Mouse (Mus musculus): Measurements from ENCODE around the gene Plcd1. TPM values are rescaled to one million over a fixed set of nuclear protein-coding genes. Genes with fewer than 3 reads are reported as not detected.
A peak's percentile ranks its signal among the peaks of the same experiment; 100 is the strongest.

Plcd1 gene
- 9.1 and 10.4 TPM in 2 replicates for polyA plus RNA-seq (2015; fragmentation: Nextera tagmentation; extraction: Ambion mirVana)

GRCm38 (mm10) chr9:119093419-119094295 is at the start of gene Plcd1:
Gene Plcd1 (minus strand): TSS chr9:119093502.
- Histone ChIP-seq H3K27ac (ENCODE audit: low read length) (peak within 1 kb of the TSS; percentile 73), H3K4me2 (replicated peaks; ENCODE audit: low read depth, low read length) (peak within 1 kb of the TSS; percentile 84), H3K4me3 (ENCODE audit: low read depth, low read length) (peak within 1 kb of the TSS; percentile 54), H3K27me3 (replicated peaks; ENCODE audit: insufficient read depth, low read length) (no peaks in the 10 kb centered on the region), H3K36me3 (ENCODE audit: insufficient read depth, low read length) (no peaks in the 10 kb centered on the region), H3K9ac (replicated peaks; ENCODE audit: low read depth) (peak within 1 kb of the TSS; percentile 40), H3K4me1 (ENCODE audit: insufficient read depth, low read depth, low read length) (0 out of 2 replicates have a peak, but pooled peaks cover 3% of the 10 kb centered on the region), H3K9me3 (ENCODE audit: low read length) (no peaks in the 10 kb centered on the region)
- ATAC-seq (peak; percentile 82), DNase-seq (ENCODE audit: low spot score) (peak; percentile 92)
- 15% methylated on average over 42 of the region's 45 CpGs for WGBS
- TF ChIP-seq EP300 (IDR thresholded peaks at IDR 0.05) = no peak
- peak; percentile 15; the same call in 1 of the 2 replicates for TF ChIP-seq CTCF (IDR thresholded peaks at IDR 0.05)

- DNase-seq (ENCODE audit: low spot score) (no peak), ATAC-seq (no peak)
- no peak overlapping the region for H3K27ac ChIP-seq (ENCODE audit: low read length)
- no peaks in the 10 kb centered on the region for H3K4me1 ChIP-seq (ENCODE audit: insufficient read depth, low read depth, low read length)
- no peak overlapping the region for H3K4me2 ChIP-seq (replicated peaks; ENCODE audit: low read depth, low read length)
- 83% methylated on average over 5 of the region's 5 CpGs for WGBS
- no peaks in the 10 kb centered on the region for H3K27me3 ChIP-seq (replicated peaks; ENCODE audit: insufficient read depth, low read length)
- H3K36me3 ChIP-seq (ENCODE audit: insufficient read depth, low read length) = no peaks in the 10 kb centered on the region
- TF ChIP-seq EP300 (IDR thresholded peaks at IDR 0.05) (no peak), CTCF (IDR thresholded peaks at IDR 0.05) (no peak)
- no peak overlapping the region for H3K4me3 ChIP-seq (ENCODE audit: low read depth, low read length)
- H3K9ac ChIP-seq (replicated peaks; ENCODE audit: low read depth) = no peak overlapping the region
- no peaks in the 10 kb centered on the region for H3K9me3 ChIP-seq (ENCODE audit: low read length)
These were observed 48.8 kb upstream of the Plcd1 start for GRCm38 (mm10) chr9:119142066-119142465.

GRCm38 (mm10) chr9:119138836-119139235 is 45.5 kb upstream of the Plcd1 start:
- Histone ChIP-seq H3K9me3 (ENCODE audit: low read length) (no peaks in the 10 kb centered on the region), H3K9ac (replicated peaks; ENCODE audit: low read depth) (no peak overlapping the region), H3K4me3 (ENCODE audit: low read depth, low read length) (no peak overlapping the region), H3K4me1 (ENCODE audit: insufficient read depth, low read depth, low read length) (no peaks in the 10 kb centered on the region), H3K36me3 (ENCODE audit: insufficient read depth, low read length) (no peaks in the 10 kb centered on the region), H3K27me3 (replicated peaks; ENCODE audit: insufficient read depth, low read length) (no peaks in the 10 kb centered on the region), H3K27ac (ENCODE audit: low read length) (no peak overlapping the region), H3K4me2 (replicated peaks; ENCODE audit: low read depth, low read length) (no peak overlapping the region)
- ATAC-seq = no peak
- no peak for DNase-seq (ENCODE audit: low spot score)
- WGBS = 59% methylated on average over 2 of the region's 2 CpGs
- TF ChIP-seq CTCF (IDR thresholded peaks at IDR 0.05) (no peak), EP300 (IDR thresholded peaks at IDR 0.05) (no peak)

GRCm38 (mm10) chr9:119130692-119131091 is 37.4 kb upstream of the Plcd1 start:
- Histone ChIP-seq H3K4me1 (ENCODE audit: insufficient read depth, low read depth, low read length) (no peaks in the 10 kb centered on the region), H3K9ac (replicated peaks; ENCODE audit: low read depth) (no peak overlapping the region), H3K27ac (ENCODE audit: low read length) (no peak overlapping the region), H3K9me3 (ENCODE audit: low read length) (no peaks in the 10 kb centered on the region), H3K27me3 (replicated peaks; ENCODE audit: insufficient read depth, low read length) (no peaks in the 10 kb centered on the region), H3K36me3 (ENCODE audit: insufficient read depth, low read length) (no peaks in the 10 kb centered on the region), H3K4me3 (ENCODE audit: low read depth, low read length) (no peak overlapping the region), H3K4me2 (replicated peaks; ENCODE audit: low read depth, low read length) (no peak overlapping the region)
- 36% methylated on average over 5 of the region's 5 CpGs for WGBS
- DNase-seq (ENCODE audit: low spot score) (no peak), ATAC-seq (no peak)
- no peak for TF ChIP-seq EP300 (IDR thresholded peaks at IDR 0.05)
- no peak for TF ChIP-seq CTCF (IDR thresholded peaks at IDR 0.05)

DNA sequence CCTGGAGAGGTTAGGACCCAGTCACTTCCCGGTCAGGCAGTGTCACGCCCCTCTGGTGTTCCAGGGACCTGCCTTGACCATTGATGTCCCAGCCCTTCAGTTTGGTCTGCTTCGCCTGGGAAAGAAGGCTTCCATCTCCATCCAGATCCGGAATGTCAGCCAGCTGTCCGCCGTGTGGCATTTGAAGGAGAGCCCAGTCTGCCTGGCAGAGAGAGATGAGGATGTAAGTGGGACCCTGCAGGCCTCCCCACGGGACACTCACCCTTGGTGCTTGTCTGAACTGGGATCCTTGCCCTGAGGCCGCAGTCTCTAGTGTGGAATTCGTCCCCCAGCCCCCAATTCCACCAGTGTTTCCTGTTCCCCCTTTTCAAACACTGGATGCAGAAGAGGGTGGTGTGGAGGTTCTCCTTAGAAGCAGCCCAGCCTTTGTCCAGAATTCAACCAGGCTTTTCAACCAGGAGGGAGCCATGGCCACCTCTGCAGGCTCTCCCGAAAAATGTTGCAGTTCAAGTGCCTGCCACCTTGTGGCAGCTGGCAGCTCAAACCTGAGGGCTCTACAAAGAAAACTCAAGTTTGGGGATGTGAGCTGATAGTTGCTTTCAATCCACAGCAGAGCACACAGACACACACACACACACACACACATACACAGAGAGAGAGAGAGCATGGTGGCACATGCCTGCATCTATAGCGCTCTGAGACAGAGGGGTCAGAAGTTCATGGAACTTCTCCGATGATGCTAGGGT is 35.3 kb upstream of the Plcd1 start:
- H3K4me3 ChIP-seq (ENCODE audit: low read depth, low read length) = no peak overlapping the region
- 70% methylated on average over 12 of the region's 12 CpGs for WGBS
- no peak for TF ChIP-seq EP300 (IDR thresholded peaks at IDR 0.05)
- peak; percentile 27; the same call in 1 of the 2 replicates for TF ChIP-seq CTCF (IDR thresholded peaks at IDR 0.05)
- no peaks in the 10 kb centered on the region for H3K27me3 ChIP-seq (replicated peaks; ENCODE audit: insufficient read depth, low read length)
- ATAC-seq = no peak
- no peaks in the 10 kb centered on the region for H3K4me1 ChIP-seq (ENCODE audit: insufficient read depth, low read depth, low read length)
- no peak overlapping the region for H3K9ac ChIP-seq (replicated peaks; ENCODE audit: low read depth)
- no peak overlapping the region for H3K4me2 ChIP-seq (replicated peaks; ENCODE audit: low read depth, low read length)
- no peak overlapping the region for H3K27ac ChIP-seq (ENCODE audit: low read length)
- H3K36me3 ChIP-seq (ENCODE audit: insufficient read depth, low read length) = no peaks in the 10 kb centered on the region
- no peaks in the 10 kb centered on the region for H3K9me3 ChIP-seq (ENCODE audit: low read length)
- no peak for DNase-seq (ENCODE audit: low spot score)
